Mouse (Mus musculus): ENCODE data around the gene B9d2. TPM values are rescaled to one million over a fixed set of nuclear protein-coding genes. Genes with fewer than 3 reads are reported as not detected.

Gene B9d2
- polyA plus RNA-seq, 1 experiment from 2014 or later: 22.5 TPM

DNA sequence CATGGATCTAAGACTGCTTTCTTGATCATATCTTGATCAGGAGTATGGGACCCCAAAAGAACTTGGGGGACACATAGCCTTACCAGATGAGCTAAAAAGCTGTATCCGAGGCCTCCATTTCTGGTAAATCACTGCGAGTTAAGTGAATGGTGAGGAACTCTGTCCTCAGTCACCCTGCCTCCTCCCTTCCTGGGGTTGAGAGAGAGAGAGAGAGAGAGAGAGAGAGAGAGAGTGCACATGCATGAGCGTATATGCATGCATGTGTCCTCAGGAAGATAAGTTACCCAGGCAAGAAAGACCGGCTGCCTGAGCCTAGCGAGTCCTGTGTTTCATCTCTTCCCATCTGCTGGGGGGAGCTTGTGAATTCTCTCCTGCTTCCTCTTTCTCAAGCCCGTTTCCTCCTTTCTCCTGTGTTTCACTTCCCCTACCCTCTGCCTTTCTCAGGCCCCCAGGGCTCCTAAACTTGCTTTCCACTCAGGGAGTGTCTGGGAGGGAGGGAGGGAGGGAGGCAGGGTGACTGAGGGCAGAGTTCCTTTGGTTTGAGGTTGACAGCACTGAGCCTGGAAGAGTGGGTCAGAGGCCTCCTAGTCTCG is 26.1 kb downstream of the B9d2 start:
- no peak overlapping the region for H3K4me3 ChIP-seq (ENCODE audit: low read length)
- no peaks in the 10 kb centered on the region for H3K36me3 ChIP-seq (ENCODE audit: control insufficient read depth, insufficient read depth, low read length)
- H3K9me3 ChIP-seq (ENCODE audit: control insufficient read depth, low read length): no peaks in the 10 kb centered on the region
- peak overlapping the region; percentile 77 for H3K27ac ChIP-seq (ENCODE audit: low read length)
- H3K9ac ChIP-seq (ENCODE audit: low read depth, low read length): peak overlapping the region; percentile 33; the same call in 1 of the 2 replicates
- ATAC-seq: no peak
- H3K4me1 ChIP-seq (ENCODE audit: control insufficient read depth, insufficient read depth, low read length): peaks cover 54% of the 10 kb centered on the region
- no peak overlapping the region for H3K4me2 ChIP-seq (ENCODE audit: low read depth, low read length)
- H3K27me3 ChIP-seq (replicated peaks; ENCODE audit: control insufficient read depth, insufficient read depth, low read length): no peaks in the 10 kb centered on the region
- WGBS: 40% methylated on average over 7 of the region's 7 CpGs

GRCm38 (mm10) chr7:25707581-25708292 is 27.2 kb downstream of the B9d2 start:
- peak overlapping the region; percentile 33 for H3K9ac ChIP-seq (ENCODE audit: low read depth, low read length)
- no peak for ATAC-seq
- H3K36me3 ChIP-seq (ENCODE audit: control insufficient read depth, insufficient read depth, low read length): no peaks in the 10 kb centered on the region
- WGBS: 47% methylated on average over 15 of the region's 15 CpGs
- no peaks in the 10 kb centered on the region for H3K27me3 ChIP-seq (replicated peaks; ENCODE audit: control insufficient read depth, insufficient read depth, low read length)
- 0 out of 2 replicates have a peak overlapping the region, but pooled peaks have one; percentile 3 for H3K4me2 ChIP-seq (ENCODE audit: low read depth, low read length)
- no peak overlapping the region for H3K4me3 ChIP-seq (ENCODE audit: low read length)
- peaks cover 60% of the 10 kb centered on the region for H3K4me1 ChIP-seq (ENCODE audit: control insufficient read depth, insufficient read depth, low read length)
- no peaks in the 10 kb centered on the region for H3K9me3 ChIP-seq (ENCODE audit: control insufficient read depth, low read length)
- H3K27ac ChIP-seq (ENCODE audit: low read length): peak overlapping the region; percentile 77

- Histone ChIP-seq H3K36me3 (ENCODE audit: control insufficient read depth, insufficient read depth, low read length) (peaks cover 19% of the 10 kb centered on the region), H3K27me3 (replicated peaks; ENCODE audit: control insufficient read depth, insufficient read depth, low read length) (no peaks in the 10 kb centered on the region), H3K4me3 (ENCODE audit: low read length) (no peak overlapping the region), H3K27ac (ENCODE audit: low read length) (no peak overlapping the region), H3K4me2 (ENCODE audit: low read depth, low read length) (no peak overlapping the region), H3K4me1 (ENCODE audit: control insufficient read depth, insufficient read depth, low read length) (peaks cover 51% of the 10 kb centered on the region), H3K9ac (ENCODE audit: low read depth, low read length) (peak overlapping the region; percentile 57), H3K9me3 (ENCODE audit: control insufficient read depth, low read length) (no peaks in the 10 kb centered on the region)
- 11% methylated on average over 12 of the region's 12 CpGs for WGBS
- ATAC-seq: no peak
Measured at GRCm38 (mm10) chr7:25709961-25710360, 29.4 kb downstream of the B9d2 start.

GRCm38 (mm10) chr7:25710519-25711130 is 30.0 kb downstream of the B9d2 start:
- 7% methylated on average over 7 of the region's 7 CpGs for WGBS
- Histone ChIP-seq H3K27ac (ENCODE audit: low read length) (no peak overlapping the region), H3K27me3 (replicated peaks; ENCODE audit: control insufficient read depth, insufficient read depth, low read length) (no peaks in the 10 kb centered on the region), H3K4me2 (ENCODE audit: low read depth, low read length) (0 out of 2 replicates have a peak overlapping the region, but pooled peaks have one; percentile 7), H3K4me3 (ENCODE audit: low read length) (no peak overlapping the region), H3K36me3 (ENCODE audit: control insufficient read depth, insufficient read depth, low read length) (peaks cover 22% of the 10 kb centered on the region), H3K4me1 (ENCODE audit: control insufficient read depth, insufficient read depth, low read length) (peaks cover 45% of the 10 kb centered on the region), H3K9me3 (ENCODE audit: control insufficient read depth, low read length) (no peaks in the 10 kb centered on the region), H3K9ac (ENCODE audit: low read depth, low read length) (peak overlapping the region; percentile 57)
- ATAC-seq: peak; percentile 18; the same call in 1 of the 2 replicates

DNA sequence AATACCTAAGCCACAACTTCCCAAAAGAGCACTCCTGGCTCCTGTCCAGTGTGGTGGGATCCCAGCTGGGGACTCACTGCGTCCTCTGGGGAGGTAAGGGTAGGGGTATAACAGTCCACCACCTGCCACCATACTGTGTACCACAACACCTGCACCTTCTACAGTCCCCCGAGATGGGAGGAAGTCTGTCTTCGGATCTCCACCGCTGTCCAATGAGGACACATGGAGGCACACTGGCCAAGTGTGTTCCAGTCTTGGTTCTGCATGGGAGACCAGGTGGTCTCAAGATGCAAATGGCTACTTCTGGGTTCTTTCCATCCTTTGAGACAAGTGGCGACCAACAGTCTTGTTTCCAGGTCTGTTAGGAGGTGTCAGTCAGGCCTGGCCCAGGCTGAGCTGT is 30.6 kb downstream of the B9d2 start:
- Histone ChIP-seq H3K4me3 (ENCODE audit: low read length) (no peak overlapping the region), H3K4me2 (ENCODE audit: low read depth, low read length) (no peak overlapping the region), H3K9me3 (ENCODE audit: control insufficient read depth, low read length) (no peaks in the 10 kb centered on the region), H3K9ac (ENCODE audit: low read depth, low read length) (no peak overlapping the region), H3K36me3 (ENCODE audit: control insufficient read depth, insufficient read depth, low read length) (peaks cover 22% of the 10 kb centered on the region), H3K27ac (ENCODE audit: low read length) (no peak overlapping the region), H3K4me1 (ENCODE audit: control insufficient read depth, insufficient read depth, low read length) (peaks cover 41% of the 10 kb centered on the region), H3K27me3 (replicated peaks; ENCODE audit: control insufficient read depth, insufficient read depth, low read length) (no peaks in the 10 kb centered on the region)
- WGBS: 65% methylated on average over 5 of the region's 5 CpGs
- ATAC-seq: no peak

DNA sequence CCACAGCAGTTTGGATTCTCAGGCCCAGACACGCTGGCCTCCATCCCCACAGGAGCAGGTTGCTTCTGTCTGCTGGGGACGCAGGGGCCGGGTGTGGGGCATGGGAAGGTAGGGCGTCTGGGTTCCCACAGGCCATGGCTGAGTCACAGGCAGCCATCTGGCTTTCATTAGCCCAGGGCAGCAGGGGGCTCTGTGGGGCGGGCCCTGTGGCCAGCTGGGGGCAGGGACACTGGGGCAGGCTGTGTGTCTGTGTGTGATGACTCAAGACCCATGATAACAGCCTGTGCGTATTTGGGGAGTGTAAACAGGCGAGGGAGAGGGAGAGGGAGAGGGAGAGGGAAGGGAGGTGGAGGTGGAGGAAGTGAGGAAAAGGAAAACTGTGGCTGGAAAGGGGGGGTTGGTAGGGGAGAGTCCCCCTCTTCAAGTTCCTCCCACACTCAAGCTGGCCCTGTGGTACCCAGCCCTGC is 31.2 kb downstream of the B9d2 start:
- Histone ChIP-seq H3K4me2 (ENCODE audit: low read depth, low read length) (no peak overlapping the region), H3K4me1 (ENCODE audit: control insufficient read depth, insufficient read depth, low read length) (peaks cover 35% of the 10 kb centered on the region), H3K36me3 (ENCODE audit: control insufficient read depth, insufficient read depth, low read length) (peaks cover 22% of the 10 kb centered on the region), H3K27ac (ENCODE audit: low read length) (peak overlapping the region; percentile 15; the same call in 1 of the 2 replicates), H3K4me3 (ENCODE audit: low read length) (no peak overlapping the region), H3K9ac (ENCODE audit: low read depth, low read length) (peak overlapping the region; percentile 36; the same call in 1 of the 2 replicates), H3K27me3 (replicated peaks; ENCODE audit: control insufficient read depth, insufficient read depth, low read length) (no peaks in the 10 kb centered on the region), H3K9me3 (ENCODE audit: control insufficient read depth, low read length) (no peaks in the 10 kb centered on the region)
- 22% methylated on average over 7 of the region's 7 CpGs for WGBS
- peak; percentile 26 for ATAC-seq

DNA sequence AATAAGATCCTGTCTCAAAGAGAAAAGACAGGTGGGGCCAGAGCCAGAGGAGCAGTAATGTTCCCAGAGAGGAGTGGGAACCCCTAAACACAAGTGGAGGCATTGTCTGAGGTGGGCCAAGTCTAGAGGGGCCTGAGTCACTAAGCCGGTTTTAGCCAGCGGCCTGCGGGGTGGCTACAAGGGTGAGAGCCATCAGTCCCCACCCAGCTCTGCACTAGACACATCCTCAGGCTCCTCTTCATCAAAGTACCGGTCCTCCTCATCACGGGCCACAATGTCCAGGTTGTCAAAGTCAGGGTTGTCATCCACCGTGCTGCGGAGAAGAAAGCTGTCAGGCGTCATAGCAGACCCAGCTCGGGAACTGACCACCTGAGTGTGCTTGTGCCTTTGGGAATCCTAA is 32.2 kb downstream of the B9d2 start:
- Histone ChIP-seq H3K27ac (ENCODE audit: low read length) (no peak overlapping the region), H3K4me1 (ENCODE audit: control insufficient read depth, insufficient read depth, low read length) (peaks cover 29% of the 10 kb centered on the region), H3K27me3 (replicated peaks; ENCODE audit: control insufficient read depth, insufficient read depth, low read length) (no peaks in the 10 kb centered on the region), H3K4me3 (ENCODE audit: low read length) (no peak overlapping the region), H3K9me3 (ENCODE audit: control insufficient read depth, low read length) (no peaks in the 10 kb centered on the region), H3K4me2 (ENCODE audit: low read depth, low read length) (no peak overlapping the region), H3K9ac (ENCODE audit: low read depth, low read length) (no peak overlapping the region), H3K36me3 (ENCODE audit: control insufficient read depth, insufficient read depth, low read length) (peaks cover 22% of the 10 kb centered on the region)
- no peak for ATAC-seq
- WGBS: 86% methylated on average over 9 of the region's 9 CpGs

GRCm38 (mm10) chr7:25714581-25714980 is 34.0 kb downstream of the B9d2 start:
- Histone ChIP-seq H3K9me3 (ENCODE audit: control insufficient read depth, low read length) (no peaks in the 10 kb centered on the region), H3K4me2 (ENCODE audit: low read depth, low read length) (no peak overlapping the region), H3K36me3 (ENCODE audit: control insufficient read depth, insufficient read depth, low read length) (peaks cover 22% of the 10 kb centered on the region), H3K9ac (ENCODE audit: low read depth, low read length) (no peak overlapping the region), H3K27me3 (replicated peaks; ENCODE audit: control insufficient read depth, insufficient read depth, low read length) (no peaks in the 10 kb centered on the region), H3K4me1 (ENCODE audit: control insufficient read depth, insufficient read depth, low read length) (peaks cover 33% of the 10 kb centered on the region), H3K27ac (ENCODE audit: low read length) (no peak overlapping the region), H3K4me3 (ENCODE audit: low read length) (no peak overlapping the region)
- no peak for ATAC-seq
- WGBS: 93% methylated on average over 8 of the region's 8 CpGs

DNA sequence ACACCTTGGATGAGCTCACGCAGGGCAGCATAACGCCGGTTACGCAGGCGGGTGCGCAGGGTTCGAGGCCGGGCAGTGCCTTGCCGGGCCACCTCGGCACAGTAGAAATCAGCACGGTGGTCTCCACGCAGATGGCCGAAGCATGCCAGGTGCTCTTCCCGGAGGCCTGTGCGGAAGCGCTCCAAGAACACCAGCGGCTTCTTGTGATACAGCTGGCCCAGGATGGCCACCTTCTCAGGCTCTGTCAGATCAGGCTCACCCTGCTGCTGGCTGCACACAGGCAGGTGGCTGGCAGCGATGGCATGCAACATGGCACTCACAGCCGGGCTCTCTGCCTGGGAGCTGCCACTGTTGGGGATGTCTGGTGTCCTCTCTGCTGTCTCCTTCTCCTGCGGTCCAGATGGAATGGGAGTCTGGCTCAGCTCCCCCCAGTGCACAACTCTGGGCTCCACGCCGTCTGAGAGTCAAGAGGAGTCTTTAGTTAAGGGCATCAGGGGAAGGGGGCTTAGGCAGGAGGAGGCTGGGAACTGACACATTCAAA is 35.2 kb downstream of the B9d2 start:
- Histone ChIP-seq H3K36me3 (ENCODE audit: control insufficient read depth, insufficient read depth, low read length) (peaks cover 26% of the 10 kb centered on the region), H3K27ac (ENCODE audit: low read length) (no peak overlapping the region), H3K4me2 (ENCODE audit: low read depth, low read length) (no peak overlapping the region), H3K4me1 (ENCODE audit: control insufficient read depth, insufficient read depth, low read length) (peaks cover 26% of the 10 kb centered on the region), H3K9me3 (ENCODE audit: control insufficient read depth, low read length) (no peaks in the 10 kb centered on the region), H3K9ac (ENCODE audit: low read depth, low read length) (no peak overlapping the region), H3K27me3 (replicated peaks; ENCODE audit: control insufficient read depth, insufficient read depth, low read length) (no peaks in the 10 kb centered on the region), H3K4me3 (ENCODE audit: low read length) (no peak overlapping the region)
- ATAC-seq: no peak
- WGBS: 95% methylated on average over 22 of the region's 22 CpGs

Measured in intestine, embryonic 16.5 days (tissue).